Mouse (Mus musculus) limb, embryonic 13.5 days (tissue): ENCODE results near the gene Atxn7l3b. TPM values are rescaled to one million over a fixed set of nuclear protein-coding genes. Genes with fewer than 3 reads are reported as not detected.
A peak's percentile ranks its signal among the peaks of the same experiment; 100 is the strongest.
"Not testable (repeated sequence)": the region's sequence is repeated elsewhere in the genome, so short reads cannot be mapped to it uniquely, and the experiment has no call there.

Experiments used
- ATAC-seq: fragments of 200-750 bp; cut with Nextera tagmentation; 2 replicates; pipeline ENCODE4 v1.8.0; 2017; ENCODE audit warnings: low read depth, moderate number of reproducible peaks, moderate TSS enrichment; ENCODE audit not compliant: low FRiP score
- H3K27ac ChIP-seq: fragments of 300-500 bp; sonication (generic); 2 replicates; pipeline ENCODE4 v1.5.1; 2015; ENCODE audit warnings: inconsistent platforms, mild to moderate bottlenecking, moderate library complexity
- H3K27me3 ChIP-seq: fragments of 300-500 bp; sonication (generic); 2 replicates; pipeline ENCODE4 v1.6.1; 2015; ENCODE audit warnings: mild to moderate bottlenecking, inconsistent platforms
- H3K36me3 ChIP-seq: fragments of 300-500 bp; sonication (generic); 2 replicates; pipeline ENCODE4 v1.6.1; 2015; ENCODE audit warnings: inconsistent platforms, mild to moderate bottlenecking, moderate library complexity
- H3K4me1 ChIP-seq: fragments of 300-500 bp; sonication (generic); 2 replicates; pipeline ENCODE4 v1.6.1; 2015; ENCODE audit warnings: inconsistent platforms
- H3K4me2 ChIP-seq: fragments of 300-500 bp; sonication (generic); replicated peaks from 2 replicates; pipeline ENCODE4 v1.6.1; 2015; ENCODE audit warnings: inconsistent platforms, mild to moderate bottlenecking, moderate library complexity
- H3K4me3 ChIP-seq: fragments of 300-500 bp; sonication (generic); 2 replicates; pipeline ENCODE4 v1.5.1; 2015; ENCODE audit warnings: moderate library complexity, mild to moderate bottlenecking, inconsistent platforms
- H3K9ac ChIP-seq: fragments of 300-500 bp; sonication (generic); 2 replicates; pipeline ENCODE4 v1.6.1; 2015; ENCODE audit warnings: mild to moderate bottlenecking, inconsistent platforms
- H3K9me3 ChIP-seq: fragments of 300-500 bp; sonication (generic); 2 replicates; pipeline ENCODE4 v1.6.1; 2016; ENCODE audit warnings: inconsistent platforms
- WGBS: fragments of 180-500 bp; shearing (Covaris S2); methylation state at CpG from one replicate; pipeline ENCODE4 v1.1.7; 2015; 5-methylcytosine and 5-hydroxymethylcytosine counted together
- polyA plus RNA-seq: library from polyadenylated mRNA; unstranded; fragments of >200 nt; fragmentation: Nextera tagmentation; extraction: Ambion mirVana; gene quantifications from 2 replicates; pipeline ENCODE4 v1.2.1, GENCODE M21; 2015

The Atxn7l3b gene
- polyA plus RNA-seq = 304 and 319 TPM in 2 replicates

GRCm38 (mm10) chr10:112928452-112929221 is at the start of gene Atxn7l3b:
TSS of gene Atxn7l3b (minus strand) at chr10:112929001.
- WGBS = 1% methylated on average over 69 of the region's 70 CpGs
- Histone ChIP-seq H3K4me1 (peaks cover 21% of the 10 kb centered on the region), H3K9me3 (peaks cover 12% of the 10 kb centered on the region)

GRCm38 (mm10) chr10:112977586-112977985 is 48.8 kb upstream of the Atxn7l3b start:
- no peaks in the 10 kb centered on the region for H3K36me3 ChIP-seq
- H3K27ac ChIP-seq = no peak overlapping the region
- H3K9me3 ChIP-seq = no peaks in the 10 kb centered on the region
- no peak overlapping the region for H3K4me3 ChIP-seq
- H3K4me1 ChIP-seq = no peaks in the 10 kb centered on the region
- no peak overlapping the region for H3K9ac ChIP-seq
- ATAC-seq = no peak
- no peak overlapping the region for H3K4me2 ChIP-seq
- H3K27me3 ChIP-seq = no peaks in the 10 kb centered on the region
- 86% methylated on average over 4 of the region's 4 CpGs for WGBS

More at GRCm38 (mm10) chr10:112928452-112929221, at the start of gene Atxn7l3b:
- peak; percentile 99 for ATAC-seq
- Histone ChIP-seq H3K27me3 (no peaks in the 10 kb centered on the region), H3K9ac (peak within 1 kb of the TSS; percentile 99), H3K36me3 (peaks cover 35% of the 10 kb centered on the region), H3K4me2 (peak within 1 kb of the TSS; percentile 81), H3K27ac (peak within 1 kb of the TSS; percentile 95), H3K4me3 (peak within 1 kb of the TSS; percentile 82)

- Histone ChIP-seq H3K27me3 (no peaks in the 10 kb centered on the region), H3K9me3 (no peaks in the 10 kb centered on the region), H3K9ac (no peak overlapping the region), H3K27ac (no peak overlapping the region), H3K36me3 (no peaks in the 10 kb centered on the region), H3K4me1 (no peaks in the 10 kb centered on the region), H3K4me2 (no peak overlapping the region), H3K4me3 (no peak overlapping the region)
- no peak for ATAC-seq
- 71% methylated on average over 5 of the region's 5 CpGs for WGBS
Observed at GRCm38 (mm10) chr10:112973286-112974026, 44.7 kb upstream of the Atxn7l3b start.

GRCm38 (mm10) chr10:112970002-112970589 is 41.3 kb upstream of the Atxn7l3b start:
- Histone ChIP-seq H3K4me1 (no peaks in the 10 kb centered on the region), H3K27ac (no peak overlapping the region), H3K9me3 (no peaks in the 10 kb centered on the region), H3K4me2 (no peak overlapping the region), H3K4me3 (no peak overlapping the region), H3K27me3 (no peaks in the 10 kb centered on the region), H3K36me3 (no peaks in the 10 kb centered on the region), H3K9ac (no peak overlapping the region)
- ATAC-seq = no peak
- 83% methylated on average over 2 of the region's 2 CpGs for WGBS

GRCm38 (mm10) chr10:112967578-112967977 is 38.8 kb upstream of the Atxn7l3b start:
- Histone ChIP-seq H3K9ac (no peak overlapping the region), H3K4me3 (no peak overlapping the region), H3K36me3 (no peaks in the 10 kb centered on the region), H3K4me2 (no peak overlapping the region), H3K27me3 (no peaks in the 10 kb centered on the region), H3K9me3 (no peaks in the 10 kb centered on the region), H3K4me1 (no peaks in the 10 kb centered on the region), H3K27ac (no peak overlapping the region)
- 80% methylated on average over 2 of the region's 2 CpGs for WGBS
- no peak for ATAC-seq

GRCm38 (mm10) chr10:112962216-112962615 is 33.4 kb upstream of the Atxn7l3b start:
- not testable (repeated sequence) for H3K9ac ChIP-seq, H3K36me3 ChIP-seq, H3K4me1 ChIP-seq, H3K4me3 ChIP-seq, H3K27ac ChIP-seq, H3K27me3 ChIP-seq, H3K4me2 ChIP-seq, ATAC-seq, H3K9me3 ChIP-seq
- WGBS = 6% methylated on average over 4 of the region's 4 CpGs

GRCm38 (mm10) chr10:112954140-112954539 is 25.3 kb upstream of the Atxn7l3b start:
- Histone ChIP-seq H3K4me1 (no peaks in the 10 kb centered on the region), H3K27me3 (no peaks in the 10 kb centered on the region), H3K4me3 (no peak overlapping the region), H3K4me2 (no peak overlapping the region), H3K36me3 (no peaks in the 10 kb centered on the region), H3K9ac (no peak overlapping the region), H3K9me3 (no peaks in the 10 kb centered on the region), H3K27ac (no peak overlapping the region)
- 71% methylated on average over 2 of the region's 2 CpGs for WGBS
- ATAC-seq = no peak

GRCm38 (mm10) chr10:112948453-112948852 is 19.7 kb upstream of the Atxn7l3b start:
- Histone ChIP-seq H3K4me2 (no peak overlapping the region), H3K4me1 (no peaks in the 10 kb centered on the region), H3K27ac (no peak overlapping the region), H3K36me3 (no peaks in the 10 kb centered on the region), H3K27me3 (no peaks in the 10 kb centered on the region), H3K4me3 (no peak overlapping the region), H3K9me3 (no peaks in the 10 kb centered on the region), H3K9ac (no peak overlapping the region)
- ATAC-seq = no peak
- 85% methylated on average over 3 of the region's 3 CpGs for WGBS

GRCm38 (mm10) chr10:112929222-112929615 is 418 bp upstream of the Atxn7l3b start:
- Histone ChIP-seq H3K27ac (no peak overlapping the region), H3K4me1 (peaks cover 21% of the 10 kb centered on the region), H3K9ac (peak overlapping the region; percentile 99), H3K36me3 (peaks cover 34% of the 10 kb centered on the region), H3K4me2 (peak overlapping the region; percentile 81), H3K4me3 (peak overlapping the region; percentile 82), H3K9me3 (peaks cover 12% of the 10 kb centered on the region), H3K27me3 (no peaks in the 10 kb centered on the region)
- ATAC-seq = peak; percentile 8; the same call in 1 of the 2 replicates
- WGBS = 45% methylated on average over 9 of the region's 9 CpGs

- Histone ChIP-seq H3K9me3 (peaks cover 12% of the 10 kb centered on the region), H3K4me3 (peak overlapping the region; percentile 16), H3K27ac (no peak overlapping the region), H3K4me2 (peak overlapping the region; percentile 81), H3K4me1 (peaks cover 21% of the 10 kb centered on the region), H3K27me3 (no peaks in the 10 kb centered on the region), H3K36me3 (peaks cover 44% of the 10 kb centered on the region), H3K9ac (no peak overlapping the region)
- ATAC-seq = no peak
Observed at GRCm38 (mm10) chr10:112926961-112927360, 1.8 kb downstream of the Atxn7l3b start.

- H3K27me3 ChIP-seq = no peaks in the 10 kb centered on the region
Observed at GRCm38 (mm10) chr10:112926271-112926670, 2.5 kb downstream of the Atxn7l3b start.

GRCm38 (mm10) chr10:112916575-112917190 is 12.1 kb downstream of the Atxn7l3b start:
- H3K9me3 ChIP-seq = no peaks in the 10 kb centered on the region
- ATAC-seq = no peak
- 76% methylated on average over 5 of the region's 5 CpGs for WGBS

More at GRCm38 (mm10) chr10:112926271-112926670, 2.5 kb downstream of the Atxn7l3b start:
- no peak overlapping the region for H3K27ac ChIP-seq
- H3K36me3 ChIP-seq = peaks cover 44% of the 10 kb centered on the region
- H3K4me3 ChIP-seq = no peak overlapping the region; the same call in 1 of the 2 replicates
- peak overlapping the region; percentile 23 for H3K4me2 ChIP-seq
- peaks cover 21% of the 10 kb centered on the region for H3K4me1 ChIP-seq
- H3K9ac ChIP-seq = no peak overlapping the region
- H3K9me3 ChIP-seq = peaks cover 12% of the 10 kb centered on the region
- 94% methylated on average over 2 of the region's 2 CpGs for WGBS
- ATAC-seq = no peak

More at GRCm38 (mm10) chr10:112916575-112917190, 12.1 kb downstream of the Atxn7l3b start:
- Histone ChIP-seq H3K4me2 (no peak overlapping the region), H3K4me1 (no peaks in the 10 kb centered on the region), H3K4me3 (no peak overlapping the region), H3K9ac (no peak overlapping the region), H3K36me3 (no peaks in the 10 kb centered on the region), H3K27ac (no peak overlapping the region), H3K27me3 (no peaks in the 10 kb centered on the region)
